Mouse (Mus musculus): Measurements from ENCODE around the gene Fam92b.

DNA sequence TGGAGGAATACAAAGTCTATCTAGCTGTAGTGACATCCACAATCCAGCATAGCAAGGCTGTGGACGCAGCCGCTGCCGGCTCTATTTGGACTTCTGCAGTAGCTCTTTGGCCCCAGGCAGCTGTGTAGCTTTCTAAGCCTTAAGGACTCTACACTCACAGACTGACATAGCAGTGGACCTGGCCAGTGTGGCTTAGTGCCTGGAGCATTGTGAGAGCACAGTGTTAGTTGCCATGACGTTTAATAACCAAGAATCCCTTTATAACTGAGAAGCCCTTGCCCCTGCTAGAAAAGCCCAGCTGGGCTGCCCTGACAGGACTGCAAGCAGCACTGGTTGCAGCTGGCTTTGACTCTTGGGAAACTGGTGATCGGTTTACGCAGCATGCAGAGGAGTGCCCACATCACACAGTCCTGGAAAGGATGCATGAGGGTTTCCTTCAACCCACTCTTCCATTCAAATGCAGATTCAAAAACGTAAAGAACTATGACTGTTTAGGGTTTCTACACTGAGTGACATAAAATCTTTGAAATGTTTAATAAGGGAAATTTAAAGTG, 52.4 kb downstream of the Fam92b start:
- TF ChIP-seq POLR2A (IDR thresholded peaks at IDR 0.05; ENCODE audit: borderline replicate concordance, low read depth, low read length) (no peak), CTCF (IDR thresholded peaks at IDR 0.05; ENCODE audit: low read depth, low read length) (no peak)
